Mouse (Mus musculus): ENCODE results near the gene Stambp. TPM values are rescaled to one million over a fixed set of nuclear protein-coding genes. Genes with fewer than 3 reads are reported as not detected.

The Stambp gene
- polyA plus RNA-seq, 1 experiment: 9.5 TPM

GRCm38 (mm10) chr6:83568901-83569862 is 3.3 kb downstream of the Stambp start:
- Histone ChIP-seq H3K27ac (ENCODE audit: insufficient read depth, low read depth, low read length) (no peak overlapping the region), H3K27me3 (ENCODE audit: control insufficient read depth, insufficient read depth, low read length) (no peaks in the 10 kb centered on the region), H3K4me1 (ENCODE audit: control insufficient read depth, insufficient read depth, insufficient read length, low read length) (peaks cover 10% of the 10 kb centered on the region; the same call in 1 of the 2 replicates), H3K4me3 (ENCODE audit: low read depth, low read length) (no peak overlapping the region), H3K36me3 (ENCODE audit: control insufficient read depth, insufficient read depth, low read length) (peaks cover 27% of the 10 kb centered on the region)
- TF ChIP-seq POLR2A (IDR thresholded peaks at IDR 0.05; ENCODE audit: low read depth, low read length) (no peak), CTCF (IDR thresholded peaks at IDR 0.05; ENCODE audit: extremely low read depth, insufficient read length, insufficient replicate concordance, low read depth, low read length) (no peak)
- WGBS: 73% methylated on average over 20 of the region's 20 CpGs

GRCm38 (mm10) chr6:83555972-83556371 is 16.6 kb downstream of the Stambp start:
- Histone ChIP-seq H3K27me3 (ENCODE audit: control insufficient read depth, insufficient read depth, low read length) (no peaks in the 10 kb centered on the region), H3K36me3 (ENCODE audit: control insufficient read depth, insufficient read depth, low read length) (peaks cover 65% of the 10 kb centered on the region), H3K4me1 (ENCODE audit: control insufficient read depth, insufficient read depth, insufficient read length, low read length) (no peaks in the 10 kb centered on the region), H3K27ac (ENCODE audit: insufficient read depth, low read depth, low read length) (no peak overlapping the region), H3K4me3 (ENCODE audit: low read depth, low read length) (no peak overlapping the region)
- TF ChIP-seq POLR2A (IDR thresholded peaks at IDR 0.05; ENCODE audit: low read depth, low read length): no peak
- TF ChIP-seq CTCF (IDR thresholded peaks at IDR 0.05; ENCODE audit: extremely low read depth, insufficient read length, insufficient replicate concordance, low read depth, low read length): no peak
- 81% methylated on average over 6 of the region's 6 CpGs for WGBS

GRCm38 (mm10) chr6:83548346-83548745 is 24.2 kb downstream of the Stambp start:
- no peak overlapping the region for H3K4me3 ChIP-seq (ENCODE audit: low read depth, low read length)
- H3K27me3 ChIP-seq (ENCODE audit: control insufficient read depth, insufficient read depth, low read length): no peaks in the 10 kb centered on the region
- no peaks in the 10 kb centered on the region for H3K4me1 ChIP-seq (ENCODE audit: control insufficient read depth, insufficient read depth, insufficient read length, low read length)
- H3K36me3 ChIP-seq (ENCODE audit: control insufficient read depth, insufficient read depth, low read length): peaks cover 42% of the 10 kb centered on the region
- 68% methylated on average over 5 of the region's 5 CpGs for WGBS
- no peak for TF ChIP-seq POLR2A (IDR thresholded peaks at IDR 0.05; ENCODE audit: low read depth, low read length)
- TF ChIP-seq CTCF (IDR thresholded peaks at IDR 0.05; ENCODE audit: extremely low read depth, insufficient read length, insufficient replicate concordance, low read depth, low read length): no peak
- no peak overlapping the region for H3K27ac ChIP-seq (ENCODE audit: insufficient read depth, low read depth, low read length)

- no peak overlapping the region for H3K4me3 ChIP-seq (ENCODE audit: low read depth, low read length)
These were observed 26.8 kb downstream of the Stambp start for GRCm38 (mm10) chr6:83545778-83546177.

GRCm38 (mm10) chr6:83541756-83542456 is 30.6 kb downstream of the Stambp start:
- peak overlapping the region; percentile 32; the same call in 1 of the 2 replicates for H3K27ac ChIP-seq (ENCODE audit: insufficient read depth, low read depth, low read length)
- 71% methylated on average over 11 of the region's 11 CpGs for WGBS
- H3K4me3 ChIP-seq (ENCODE audit: low read depth, low read length): no peak overlapping the region
- peaks cover 22% of the 10 kb centered on the region for H3K36me3 ChIP-seq (ENCODE audit: control insufficient read depth, insufficient read depth, low read length)
- no peaks in the 10 kb centered on the region for H3K4me1 ChIP-seq (ENCODE audit: control insufficient read depth, insufficient read depth, insufficient read length, low read length)
- H3K27me3 ChIP-seq (ENCODE audit: control insufficient read depth, insufficient read depth, low read length): no peaks in the 10 kb centered on the region
- TF ChIP-seq CTCF (IDR thresholded peaks at IDR 0.05; ENCODE audit: extremely low read depth, insufficient read length, insufficient replicate concordance, low read depth, low read length): no peak
- no peak for TF ChIP-seq POLR2A (IDR thresholded peaks at IDR 0.05; ENCODE audit: low read depth, low read length)

More at GRCm38 (mm10) chr6:83545778-83546177, 26.8 kb downstream of the Stambp start:
- 91% methylated on average over 3 of the region's 3 CpGs for whole genome bisulfite sequencing
- TF ChIP-seq POLR2A (IDR thresholded peaks at IDR 0.05; ENCODE audit: low read depth, low read length) (no peak), CTCF (IDR thresholded peaks at IDR 0.05; ENCODE audit: extremely low read depth, insufficient read length, insufficient replicate concordance, low read depth, low read length) (no peak)
- H3K4me1 ChIP-seq (ENCODE audit: control insufficient read depth, insufficient read depth, insufficient read length, low read length): no peaks in the 10 kb centered on the region
- H3K36me3 ChIP-seq (ENCODE audit: control insufficient read depth, insufficient read depth, low read length): peaks cover 32% of the 10 kb centered on the region
- H3K27me3 ChIP-seq (ENCODE audit: control insufficient read depth, insufficient read depth, low read length): no peaks in the 10 kb centered on the region
- no peak overlapping the region for H3K27ac ChIP-seq (ENCODE audit: insufficient read depth, low read depth, low read length)

- Histone ChIP-seq H3K27ac (ENCODE audit: insufficient read depth, low read depth, low read length) (no peak overlapping the region), H3K4me1 (ENCODE audit: control insufficient read depth, insufficient read depth, insufficient read length, low read length) (no peaks in the 10 kb centered on the region), H3K4me3 (ENCODE audit: low read depth, low read length) (no peak overlapping the region), H3K36me3 (ENCODE audit: control insufficient read depth, insufficient read depth, low read length) (peaks cover 9% of the 10 kb centered on the region), H3K27me3 (ENCODE audit: control insufficient read depth, insufficient read depth, low read length) (no peaks in the 10 kb centered on the region)
- TF ChIP-seq CTCF (IDR thresholded peaks at IDR 0.05; ENCODE audit: extremely low read depth, insufficient read length, insufficient replicate concordance, low read depth, low read length) (no peak), POLR2A (IDR thresholded peaks at IDR 0.05; ENCODE audit: low read depth, low read length) (no peak)
- 47% methylated on average over 4 of the region's 4 CpGs for WGBS
These were observed 32.5 kb downstream of the Stambp start for GRCm38 (mm10) chr6:83540017-83540416.

GRCm38 (mm10) chr6:83536795-83537059 is 35.8 kb downstream of the Stambp start:
- TF ChIP-seq POLR2A (IDR thresholded peaks at IDR 0.05; ENCODE audit: low read depth, low read length) (no peak), CTCF (IDR thresholded peaks at IDR 0.05; ENCODE audit: extremely low read depth, insufficient read length, insufficient replicate concordance, low read depth, low read length) (no peak)
- H3K27me3 ChIP-seq (ENCODE audit: control insufficient read depth, insufficient read depth, low read length): no peaks in the 10 kb centered on the region
- peak overlapping the region; percentile 66 for H3K27ac ChIP-seq (ENCODE audit: insufficient read depth, low read depth, low read length)
- H3K36me3 ChIP-seq (ENCODE audit: control insufficient read depth, insufficient read depth, low read length): no peaks in the 10 kb centered on the region
- WGBS: 64% methylated on average over 6 of the region's 6 CpGs
- no peak overlapping the region for H3K4me3 ChIP-seq (ENCODE audit: low read depth, low read length)
- H3K4me1 ChIP-seq (ENCODE audit: control insufficient read depth, insufficient read depth, insufficient read length, low read length): peaks cover 3% of the 10 kb centered on the region; the same call in 1 of the 2 replicates
